Mouse (Mus musculus) B cell, adult 2 months (primary cell): ENCODE results near the gene Trit1.

Experiments used
- DNase-seq, 2 experiments: peaks; one replicate each; pipeline ENCODE4 v3.0.0; 2022

Gene Trit1

GRCm38 (mm10) chr4:123016451-123016957 lies at the start of gene Trit1:
TSS of gene Trit1 (plus strand) at chr4:123016597.
- peak; percentile 94 for DNase-seq

DNA sequence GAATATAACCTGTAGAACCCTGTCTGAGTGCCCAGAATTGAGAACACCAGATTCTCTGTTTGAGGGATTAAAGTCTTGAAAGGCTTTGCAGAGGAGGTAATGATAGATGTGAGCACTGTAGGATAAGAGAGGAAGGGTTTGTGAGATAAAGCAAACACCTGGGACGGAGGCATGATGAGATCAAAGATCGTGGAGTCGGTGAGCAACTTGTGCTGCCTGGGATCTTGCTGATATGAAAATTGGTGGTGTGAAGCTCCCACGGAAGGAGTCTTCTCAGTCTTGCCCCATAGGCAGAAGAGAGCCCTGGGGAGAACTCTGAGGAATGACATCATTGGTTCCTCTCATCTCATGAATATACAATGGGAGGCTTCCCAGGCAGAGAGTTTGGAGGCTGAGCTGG lies 48.3 kb upstream of the Trit1 start:
- DNase-seq, result no peak

DNA sequence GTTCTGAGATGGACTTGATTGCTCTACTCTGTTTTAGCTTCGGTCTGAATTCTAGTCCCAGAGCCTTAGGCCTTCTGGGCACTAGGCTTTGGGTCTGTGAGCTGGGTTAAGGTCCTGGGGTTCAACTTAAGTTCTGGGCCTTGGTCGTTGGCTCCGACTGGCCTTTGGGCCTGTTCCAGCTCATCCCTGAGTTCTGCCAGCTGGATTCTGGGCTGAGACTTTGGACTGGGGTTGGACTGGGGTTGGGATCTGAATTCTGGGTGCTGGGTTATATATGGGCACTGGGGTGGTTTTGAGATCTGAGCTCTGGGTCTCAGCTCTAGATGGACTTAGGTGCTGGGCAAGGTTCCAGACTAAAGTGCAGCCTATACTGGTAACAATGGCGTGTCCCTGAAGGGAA lies 45.2 kb upstream of the Trit1 start:
- DNase-seq, result no peak

DNA sequence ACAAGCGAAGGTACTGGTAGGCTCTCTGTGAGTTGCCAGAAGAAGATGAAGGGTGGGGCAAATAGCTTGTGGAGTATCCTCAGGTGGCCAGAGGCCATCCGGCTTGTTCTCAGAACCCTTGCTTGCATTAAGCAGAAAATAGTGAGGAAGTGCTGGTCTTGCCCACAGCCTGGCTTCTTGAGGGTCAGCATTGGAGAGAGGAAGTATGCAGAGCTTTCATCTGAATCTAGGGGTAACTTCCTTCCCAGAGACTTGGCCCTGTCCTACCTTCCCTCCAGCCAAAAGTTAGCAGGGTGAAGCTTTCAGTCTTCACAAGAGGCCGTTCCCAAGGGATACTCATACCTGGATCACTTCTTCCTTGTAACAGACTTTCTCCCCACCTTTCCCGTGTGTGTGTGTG lies 44.8 kb upstream of the Trit1 start:
- DNase-seq, result no peak

- DNase-seq, result no peak
These were observed 44.3 kb upstream of the Trit1 start for GRCm38 (mm10) chr4:122972056-122972455.

DNA sequence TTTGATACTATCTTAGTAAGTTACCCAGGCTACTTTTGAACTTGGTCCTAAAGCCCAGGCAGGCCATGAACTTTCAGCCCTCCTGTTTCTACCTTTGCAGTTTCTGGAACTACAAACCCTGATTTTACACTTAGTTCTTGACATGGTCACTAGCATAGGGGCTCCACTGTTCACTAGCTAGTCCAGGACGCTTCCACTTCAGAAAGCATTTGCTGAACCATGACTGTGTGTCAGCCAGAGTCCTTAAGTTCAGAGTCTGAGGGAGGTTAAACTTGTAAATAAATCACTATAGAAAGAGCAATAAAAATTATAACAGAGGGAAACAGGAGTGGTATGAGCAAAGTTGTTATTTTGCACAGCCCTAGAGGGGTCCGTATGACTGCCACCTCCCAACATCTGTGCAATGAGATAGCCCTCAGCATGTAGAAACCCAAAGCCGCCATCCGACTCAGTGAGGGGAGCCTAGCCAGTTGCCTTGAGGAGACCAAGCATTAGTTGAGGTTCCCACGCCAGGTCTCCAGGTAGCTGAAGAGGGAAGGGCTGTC lies 41.3 kb upstream of the Trit1 start:
- DNase-seq, result no peak

DNA sequence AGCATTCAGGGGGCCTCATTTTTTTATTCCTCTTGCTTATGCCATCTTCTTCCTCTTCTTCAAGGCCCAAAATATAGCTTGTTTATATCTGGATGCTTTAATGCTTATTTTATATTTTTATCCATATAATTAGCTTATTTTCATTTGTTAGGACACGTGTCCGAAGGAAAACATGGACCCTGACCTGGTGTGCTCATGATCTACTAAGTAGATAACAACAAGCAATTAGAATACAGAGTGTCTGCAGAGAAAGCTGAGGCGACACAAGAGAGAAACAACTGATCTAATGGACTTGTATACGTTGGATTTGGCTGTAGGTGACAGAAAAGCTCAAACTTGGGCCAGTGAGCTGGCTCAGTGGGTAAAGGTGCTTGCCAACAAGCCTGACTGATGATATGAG lies 39.5 kb upstream of the Trit1 start:
- DNase-seq, result no peak

DNA sequence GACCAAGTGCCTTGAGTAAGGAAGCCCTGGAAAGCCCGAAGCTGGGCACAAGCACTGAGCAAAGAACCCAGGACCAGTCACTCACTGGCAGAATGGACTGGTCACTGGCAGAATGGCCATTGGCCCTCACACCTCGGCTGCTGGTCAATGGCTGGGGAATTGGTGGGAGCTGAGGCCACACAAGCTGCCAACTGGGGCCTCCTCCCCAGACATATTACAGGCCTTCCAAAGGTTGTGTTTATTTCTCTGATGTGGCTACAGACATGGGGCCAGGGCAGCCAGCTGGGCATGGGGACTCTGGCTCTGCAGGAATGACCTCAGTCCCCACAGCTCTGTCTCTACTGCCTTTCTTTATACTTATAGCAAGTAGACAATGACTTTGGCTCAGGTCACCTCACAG lies 37.5 kb upstream of the Trit1 start:
- DNase-seq, result no peak

- no peak for DNase-seq
These were observed 36.6 kb upstream of the Trit1 start for GRCm38 (mm10) chr4:122979826-122980225.

GRCm38 (mm10) chr4:122980684-122981083 lies 35.7 kb upstream of the Trit1 start:
- no peak for DNase-seq

- no peak for DNase-seq
These were observed 35.2 kb upstream of the Trit1 start for GRCm38 (mm10) chr4:122981238-122981637.

GRCm38 (mm10) chr4:122981930-122982329 lies 34.5 kb upstream of the Trit1 start:
- no peak for DNase-seq

DNA sequence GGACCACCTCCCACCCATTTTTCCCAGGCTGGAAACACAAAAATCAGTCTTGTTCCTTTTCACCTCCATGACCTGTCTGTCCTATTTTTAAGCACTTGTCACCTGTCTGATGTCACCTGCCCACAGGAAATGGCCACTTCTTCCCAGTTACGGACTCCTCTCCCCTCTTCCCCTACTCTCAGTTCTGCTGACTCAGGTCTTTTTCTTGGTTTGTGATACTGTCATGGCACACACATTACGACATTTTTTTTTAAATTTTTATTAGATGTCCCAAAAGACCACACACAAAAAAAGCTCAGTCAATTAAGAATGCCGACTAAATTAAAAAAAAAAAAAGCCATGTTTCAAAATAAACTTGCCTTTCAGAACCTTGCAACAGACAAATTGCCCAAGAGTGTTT lies 33.9 kb upstream of the Trit1 start:
- no peak for DNase-seq

DNA sequence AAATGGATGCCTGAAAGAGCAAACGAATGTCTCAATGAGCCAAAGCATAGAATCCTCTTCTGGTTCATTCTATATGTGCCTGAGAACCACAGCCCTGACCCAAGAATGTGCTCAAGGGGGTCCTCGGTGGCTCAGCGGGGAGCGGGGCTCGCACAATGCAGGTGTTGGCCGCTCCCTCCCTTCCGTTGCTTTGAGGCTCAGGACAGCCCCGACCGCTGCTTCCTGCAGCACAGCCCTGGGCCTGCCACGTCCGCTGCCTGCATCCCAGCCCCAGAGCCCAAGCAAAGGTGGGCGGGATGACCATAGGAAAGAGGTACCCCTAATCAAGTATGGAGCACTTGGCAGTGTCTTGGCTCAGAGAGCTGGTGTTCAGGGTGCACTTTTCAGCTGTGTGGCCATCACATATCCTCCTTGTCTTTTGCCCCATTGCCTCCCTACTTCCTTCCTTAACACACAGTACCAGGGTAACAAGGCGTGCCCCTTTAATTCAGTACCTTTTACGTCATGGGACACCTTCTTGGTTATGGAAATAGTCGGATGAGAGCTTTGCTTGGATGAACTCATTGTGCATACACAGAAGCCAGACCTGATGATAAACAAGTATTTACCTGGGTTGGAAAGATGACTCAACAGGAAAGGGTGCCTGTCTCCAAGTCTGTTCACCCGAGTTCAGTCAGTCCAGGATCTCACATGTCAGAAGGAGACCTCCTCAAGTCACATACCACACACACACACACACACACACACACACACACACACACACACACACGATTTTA lies 32.7 kb upstream of the Trit1 start:
- peak; percentile 30 to 37 for DNase-seq

- DNase-seq, result peak; percentile 66 to 72
These were observed 31.3 kb upstream of the Trit1 start for GRCm38 (mm10) chr4:122985110-122985509.

DNA sequence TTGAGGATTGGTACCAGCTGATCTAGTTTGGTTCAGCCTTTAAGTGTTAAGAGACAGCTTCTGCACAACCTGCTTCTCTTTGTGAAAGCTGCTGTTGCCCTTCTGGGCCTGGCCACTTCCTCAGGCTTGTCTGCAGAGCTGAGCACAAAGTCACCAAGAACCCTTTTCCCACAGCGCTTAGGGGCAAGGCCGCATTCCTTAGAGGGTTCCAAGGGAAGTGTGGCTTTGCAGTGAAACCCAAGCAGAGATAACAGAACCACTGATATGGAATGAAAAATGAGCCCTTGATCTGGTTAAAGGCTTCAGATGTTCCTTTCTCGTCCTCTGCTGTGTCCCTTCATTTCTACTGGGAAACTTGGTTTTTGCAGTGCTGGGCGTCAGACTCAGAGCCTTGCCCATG lies 29.0 kb upstream of the Trit1 start:
- no peak for DNase-seq

- peak; percentile 15 to 16 for DNase-seq
These were observed 28.4 kb upstream of the Trit1 start for GRCm38 (mm10) chr4:122988004-122988403.

DNA sequence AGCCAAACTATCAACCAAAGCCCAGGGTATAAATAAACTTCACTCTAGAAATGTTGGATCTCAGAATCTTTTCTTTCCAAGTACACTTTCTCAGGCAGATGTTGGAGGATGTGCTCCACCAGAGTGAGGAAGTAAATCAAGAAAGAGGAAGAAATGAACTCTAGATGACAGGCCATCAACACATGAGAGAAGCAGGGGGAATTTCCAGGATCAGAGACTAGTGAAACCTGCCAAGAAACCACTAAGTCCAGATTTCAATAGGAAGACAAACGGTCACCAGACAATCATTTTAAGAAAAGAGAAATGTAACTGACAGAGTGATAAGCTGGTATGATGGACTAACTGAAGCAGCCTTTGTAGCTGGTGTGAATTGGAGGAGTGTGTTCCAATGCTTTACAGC lies 25.2 kb upstream of the Trit1 start:
- peak; percentile 19 to 31 for DNase-seq

DNA sequence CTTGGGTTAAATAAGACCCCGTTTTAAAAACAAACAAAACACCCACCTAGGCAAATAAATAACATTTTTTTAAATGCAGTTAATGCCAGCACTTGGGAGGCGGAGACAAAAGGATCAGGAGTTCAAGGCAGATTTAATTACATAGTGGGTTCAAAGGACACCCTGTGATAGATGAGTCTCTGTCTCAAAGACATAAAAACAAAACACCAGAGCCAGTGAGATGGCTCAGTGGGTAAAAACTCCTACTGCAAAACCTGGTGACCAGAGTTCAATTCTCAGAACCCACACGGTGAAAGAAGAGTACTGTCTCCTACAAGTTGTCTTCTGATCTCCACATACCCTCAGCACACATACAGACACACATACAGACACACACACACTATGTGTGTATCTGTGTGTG lies 24.1 kb upstream of the Trit1 start:
- DNase-seq, result no peak

DNA sequence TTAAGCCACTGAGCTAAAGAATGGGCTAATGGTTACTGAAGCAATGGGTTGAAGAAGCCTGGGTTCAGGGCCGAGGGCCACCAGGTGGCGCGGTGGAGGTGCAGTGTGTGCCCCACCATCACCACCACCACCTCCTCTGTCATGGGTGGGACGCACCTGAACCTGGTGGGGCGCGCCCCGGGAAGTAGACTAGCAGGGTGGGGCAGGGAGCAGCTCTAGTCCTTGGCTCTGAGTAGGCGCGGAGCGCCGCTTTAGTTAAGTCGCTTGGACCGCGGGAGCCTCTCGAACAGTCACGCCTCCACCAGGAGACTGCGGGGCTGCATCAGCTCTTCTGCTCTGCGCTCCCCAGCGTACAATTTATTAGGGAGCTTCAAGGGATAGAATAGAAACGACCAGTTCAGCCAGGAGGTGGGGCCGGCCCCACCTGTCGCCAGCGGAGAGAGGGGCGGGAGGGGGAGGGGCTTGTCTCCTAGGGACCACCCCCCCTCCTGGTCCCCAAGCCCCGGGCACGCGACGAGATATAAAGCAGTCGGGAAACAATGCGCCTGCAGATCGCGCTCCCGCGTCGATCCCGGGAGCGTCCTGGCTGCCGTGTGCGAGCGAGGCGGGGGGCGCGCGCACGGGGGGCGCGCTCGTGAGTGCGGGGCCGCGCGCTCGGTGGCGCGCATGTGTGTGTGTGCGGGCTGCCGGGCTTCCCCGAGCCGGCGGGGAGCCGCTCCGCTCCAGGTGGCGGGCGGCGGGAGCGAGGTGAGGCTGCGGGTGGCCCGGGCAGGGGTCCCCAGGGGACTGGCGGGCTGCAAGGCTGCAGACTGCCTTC lies 20.8 kb upstream of the Trit1 start, which contains the start of gene Mycl:
Mycl (plus strand) TSS at position 249 of the 817 bp plus-strand sequence.
- peak; percentile 93 for DNase-seq

DNA sequence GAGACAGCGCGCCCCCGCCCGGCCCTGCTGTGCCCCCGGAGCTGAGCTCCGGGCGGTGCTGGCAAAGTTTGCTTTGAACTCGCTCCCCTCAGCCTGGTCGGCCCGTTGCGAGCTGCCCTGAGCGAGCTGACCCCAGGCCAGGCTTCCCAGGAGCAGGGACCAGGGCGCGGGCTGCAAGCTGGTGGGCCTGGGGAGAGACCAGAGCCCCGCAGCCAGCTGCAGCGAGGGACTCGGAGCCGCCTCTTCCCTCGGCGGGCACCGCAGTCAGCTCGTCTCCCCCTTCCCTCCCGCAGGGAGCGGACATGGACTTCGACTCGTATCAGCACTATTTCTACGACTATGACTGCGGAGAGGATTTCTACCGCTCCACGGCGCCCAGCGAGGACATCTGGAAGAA lies 20.2 kb upstream of the Trit1 start:
- peak; percentile 42 to 56 for DNase-seq

- DNase-seq, result peak; percentile 69 to 73
These were observed 19.6 kb upstream of the Trit1 start for GRCm38 (mm10) chr4:122996618-122997381.
